Mouse (Mus musculus): ENCODE measurements around the gene Olfr1176. TPM values are rescaled to one million over a fixed set of nuclear protein-coding genes. Genes with fewer than 3 reads are reported as not detected.

Gene Olfr1176
- not detected in 2 replicates for polyA plus RNA-seq (2015; fragmentation: Nextera tagmentation; extraction: Ambion mirVana)

DNA sequence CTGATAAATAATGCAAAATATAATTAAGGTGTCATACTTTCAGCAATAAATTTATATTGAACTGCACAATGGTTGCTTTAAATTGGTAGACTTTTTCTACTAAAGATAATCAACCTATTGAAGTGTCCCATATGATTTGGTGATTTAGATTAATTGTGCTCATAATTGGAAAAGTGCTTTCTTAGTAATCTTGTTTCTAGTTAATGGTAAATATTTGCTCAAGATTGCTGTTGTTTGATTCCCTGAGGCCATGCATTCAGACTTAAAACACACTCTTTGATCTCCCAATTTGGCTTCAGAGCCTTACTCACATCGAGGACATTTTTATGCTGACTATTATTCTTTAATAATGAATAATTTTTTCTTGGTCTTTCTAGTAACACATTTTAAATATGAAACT, at the start of gene Olfr1176:
Olfr1176 (plus strand) TSS at position 301 of the 400 bp plus-strand sequence.
- no peak for ATAC-seq (ENCODE audit: extremely low read depth, insufficient number of reproducible peaks, low FRiP score, low TSS enrichment)
- Histone ChIP-seq H3K4me1 (no peaks in the 10 kb centered on the region), H3K9ac (no peak within 1 kb of the TSS), H3K9me3 (no peaks in the 10 kb centered on the region), H3K4me2 (no peak within 1 kb of the TSS), H3K27ac (replicated peaks) (no peak within 1 kb of the TSS), H3K36me3 (no peaks in the 10 kb centered on the region), H3K4me3 (no peak within 1 kb of the TSS), H3K27me3 (replicated peaks) (no peaks in the 10 kb centered on the region)
- WGBS, result 59% methylated on average over 1 of the region's 1 CpGs

DNA sequence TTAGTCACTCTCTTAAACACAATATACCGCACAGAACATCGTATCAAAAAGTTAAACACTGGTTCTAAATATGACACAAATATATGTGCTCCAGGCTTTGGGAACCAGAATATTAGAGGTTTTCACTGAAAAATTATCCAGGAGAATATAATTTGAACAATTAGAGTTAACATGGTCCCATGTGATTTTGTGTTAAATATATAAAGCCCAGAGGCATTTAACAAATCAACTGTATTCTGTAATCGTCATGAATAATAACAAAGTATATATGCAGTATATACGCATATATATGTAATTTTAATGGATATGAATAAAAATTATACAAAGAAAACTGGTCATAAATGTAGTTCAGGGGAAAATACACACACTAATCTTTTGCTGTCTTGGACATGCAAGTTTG, 21.5 kb upstream of the Olfr1176 start, which contains the start of gene Olfr1174-ps:
Olfr1174-ps (minus strand) TSS at position 101 of the 400 bp plus-strand sequence.
- H3K4me2 ChIP-seq, result no peak within 1 kb of the TSS
- no peak for ATAC-seq (ENCODE audit: extremely low read depth, insufficient number of reproducible peaks, low FRiP score, low TSS enrichment)
- no peak within 1 kb of the TSS for H3K27ac ChIP-seq (replicated peaks)
- no peak within 1 kb of the TSS for H3K4me3 ChIP-seq
- H3K27me3 ChIP-seq (replicated peaks), result no peaks in the 10 kb centered on the region
- H3K36me3 ChIP-seq, result no peaks in the 10 kb centered on the region
- H3K9me3 ChIP-seq, result no peaks in the 10 kb centered on the region
- H3K9ac ChIP-seq, result no peak within 1 kb of the TSS
- no peaks in the 10 kb centered on the region for H3K4me1 ChIP-seq
- 78% methylated on average over 4 of the region's 4 CpGs for WGBS

DNA sequence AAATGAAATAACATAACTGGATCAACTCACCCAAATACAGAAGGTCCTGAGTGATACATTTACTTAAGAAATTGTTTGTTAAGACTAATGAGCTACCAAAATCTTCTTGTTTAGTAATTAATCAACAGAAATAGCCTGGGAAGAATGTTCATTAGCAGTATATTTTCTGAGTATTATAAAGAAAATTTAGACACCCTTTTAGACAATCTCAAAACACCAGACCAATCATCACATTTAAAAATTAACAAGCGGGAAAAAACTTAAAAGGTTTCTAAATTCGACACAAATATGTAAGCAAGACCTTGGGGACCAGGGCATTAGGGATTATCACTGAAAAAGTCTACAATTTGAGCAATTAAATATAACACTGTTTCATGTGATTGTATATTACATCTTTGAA, 9.4 kb upstream of the Olfr1176 start, which contains the start of gene Olfr1175-ps:
Olfr1175-ps (minus strand) TSS at position 101 of the 400 bp plus-strand sequence.
- H3K4me2 ChIP-seq, result no peak within 1 kb of the TSS
- H3K27ac ChIP-seq (replicated peaks), result no peak within 1 kb of the TSS
- H3K4me3 ChIP-seq, result no peak within 1 kb of the TSS
- H3K36me3 ChIP-seq, result no peaks in the 10 kb centered on the region
- no peak for ATAC-seq (ENCODE audit: extremely low read depth, insufficient number of reproducible peaks, low FRiP score, low TSS enrichment)
- no peaks in the 10 kb centered on the region for H3K9me3 ChIP-seq
- H3K9ac ChIP-seq, result no peak within 1 kb of the TSS
- 73% methylated on average over 2 of the region's 2 CpGs for WGBS
- no peaks in the 10 kb centered on the region for H3K4me1 ChIP-seq
- H3K27me3 ChIP-seq (replicated peaks), result no peaks in the 10 kb centered on the region

DNA sequence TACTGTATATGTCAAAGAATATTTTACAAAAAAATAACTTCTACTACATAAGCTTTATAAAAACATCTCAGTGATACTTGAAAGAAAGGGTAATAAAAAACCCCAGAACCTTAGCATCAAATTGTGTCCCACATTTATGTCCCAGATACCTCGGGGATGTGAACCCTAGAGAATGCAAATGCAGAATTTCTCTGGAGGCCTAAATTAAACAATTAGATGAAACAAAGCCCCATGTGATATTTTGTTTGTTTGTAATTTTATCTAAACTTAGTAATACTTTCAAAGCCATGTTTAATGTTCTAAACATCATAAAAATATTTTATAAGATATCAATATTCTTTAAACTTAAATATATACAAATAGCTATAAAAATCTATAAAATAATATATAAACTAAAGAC, 9.9 kb downstream of the Olfr1176 start, which contains the start of gene Olfr1177-ps:
Olfr1177-ps (minus strand) TSS at position 101 of the 400 bp plus-strand sequence.
- Histone ChIP-seq H3K9ac (no peak within 1 kb of the TSS), H3K4me1 (no peaks in the 10 kb centered on the region), H3K36me3 (no peaks in the 10 kb centered on the region), H3K4me3 (no peak within 1 kb of the TSS), H3K4me2 (no peak within 1 kb of the TSS), H3K27ac (replicated peaks) (no peak within 1 kb of the TSS), H3K9me3 (no peaks in the 10 kb centered on the region), H3K27me3 (replicated peaks) (no peaks in the 10 kb centered on the region)
- ATAC-seq (ENCODE audit: extremely low read depth, insufficient number of reproducible peaks, low FRiP score, low TSS enrichment), result no peak
- 67% methylated on average over 1 of the region's 1 CpGs for WGBS

DNA sequence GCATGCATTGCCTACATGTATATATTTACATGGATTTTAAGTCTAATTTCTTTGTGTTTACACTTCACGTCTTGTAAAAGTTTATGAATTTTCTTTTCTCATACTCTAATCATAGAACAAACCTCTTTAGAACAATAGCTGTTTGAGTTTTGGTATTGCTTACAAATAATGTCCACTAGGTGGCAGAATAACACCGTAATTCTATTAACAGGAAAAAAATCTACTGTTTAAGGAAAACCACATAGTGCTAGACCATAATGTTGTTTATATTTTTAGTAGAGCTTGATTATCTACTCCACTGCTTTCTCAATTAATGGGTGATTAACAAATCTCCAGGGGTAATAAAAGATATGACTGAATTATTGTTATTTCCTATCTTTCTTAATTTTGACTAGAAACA, 19.8 kb downstream of the Olfr1176 start:
- no peak for ATAC-seq (ENCODE audit: extremely low read depth, insufficient number of reproducible peaks, low FRiP score, low TSS enrichment)
- Histone ChIP-seq H3K27me3 (replicated peaks) (no peaks in the 10 kb centered on the region), H3K4me3 (no peak overlapping the region), H3K36me3 (no peaks in the 10 kb centered on the region), H3K4me2 (no peak overlapping the region), H3K27ac (replicated peaks) (no peak overlapping the region), H3K9me3 (no peaks in the 10 kb centered on the region), H3K9ac (no peak overlapping the region), H3K4me1 (no peaks in the 10 kb centered on the region)
- WGBS, result 3% methylated on average over 2 of the region's 2 CpGs

DNA sequence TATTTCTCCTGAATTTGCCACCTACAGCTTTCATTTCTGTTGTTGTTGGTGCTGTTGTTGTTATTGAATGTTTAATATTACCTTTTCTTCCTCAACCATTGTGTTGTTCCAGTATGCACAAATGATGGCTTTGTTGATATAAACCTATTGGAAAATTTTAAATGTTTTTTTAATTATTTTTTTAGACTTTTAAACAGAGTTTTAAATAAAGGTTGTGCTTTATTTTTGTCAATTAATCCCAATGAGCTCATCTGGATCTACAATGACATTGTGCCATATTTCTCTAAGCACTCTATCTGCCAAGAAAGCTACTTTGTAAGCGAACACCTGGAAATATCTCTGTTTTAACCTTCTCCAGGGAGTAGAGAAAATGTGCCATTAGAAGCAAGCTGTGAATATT, 50.2 kb downstream of the Olfr1176 start, which contains the start of gene Olfr1178:
Olfr1178 (plus strand) TSS at position 301 of the 400 bp plus-strand sequence.
- no peak for ATAC-seq (ENCODE audit: extremely low read depth, insufficient number of reproducible peaks, low FRiP score, low TSS enrichment)
- H3K36me3 ChIP-seq, result no peaks in the 10 kb centered on the region
- no peak within 1 kb of the TSS for H3K4me2 ChIP-seq
- H3K9me3 ChIP-seq, result 0 out of 2 replicates have a peak, but pooled peaks cover 2% of the 10 kb centered on the region
- H3K4me1 ChIP-seq, result no peaks in the 10 kb centered on the region
- H3K27me3 ChIP-seq (replicated peaks), result no peaks in the 10 kb centered on the region
- WGBS, result 70% methylated on average over 1 of the region's 1 CpGs
- H3K9ac ChIP-seq, result no peak within 1 kb of the TSS
- no peak within 1 kb of the TSS for H3K4me3 ChIP-seq
- no peak within 1 kb of the TSS for H3K27ac ChIP-seq (replicated peaks)

Other genes starting within 250 kb of the Olfr1176 start
- not detected in 2 replicates for gene Olfr1164, start 242.8 kb upstream of the Olfr1176 start, polyA plus RNA-seq (2015; fragmentation: Nextera tagmentation; extraction: Ambion mirVana)
- gene Olfr1166, start 208.4 kb upstream of the Olfr1176 start, polyA plus RNA-seq (2015; fragmentation: Nextera tagmentation; extraction: Ambion mirVana), result not detected in 2 replicates
- gene Olfr1167, start 181.5 kb upstream of the Olfr1176 start, polyA plus RNA-seq (2015; fragmentation: Nextera tagmentation; extraction: Ambion mirVana), result not detected in 2 replicates
- not detected in 2 replicates for gene Olfr1168, start 154.8 kb upstream of the Olfr1176 start, polyA plus RNA-seq (2015; fragmentation: Nextera tagmentation; extraction: Ambion mirVana)
- not detected in 2 replicates for gene Olfr1170, start 108.4 kb upstream of the Olfr1176 start, polyA plus RNA-seq (2015; fragmentation: Nextera tagmentation; extraction: Ambion mirVana)
- gene Olfr1173, start 56.8 kb upstream of the Olfr1176 start, polyA plus RNA-seq (2015; fragmentation: Nextera tagmentation; extraction: Ambion mirVana), result not detected in 2 replicates
- gene Olfr1174-ps, start 21.6 kb upstream of the Olfr1176 start, polyA plus RNA-seq (2015; fragmentation: Nextera tagmentation; extraction: Ambion mirVana), result not detected in 2 replicates
- not detected in 2 replicates for gene Olfr1175-ps, start 9.5 kb upstream of the Olfr1176 start, polyA plus RNA-seq (2015; fragmentation: Nextera tagmentation; extraction: Ambion mirVana)
- gene Olfr1177-ps, start 9.8 kb downstream of the Olfr1176 start, polyA plus RNA-seq (2015; fragmentation: Nextera tagmentation; extraction: Ambion mirVana), result not detected in 2 replicates
- gene Olfr1178, start 50.3 kb downstream of the Olfr1176 start, polyA plus RNA-seq (2015; fragmentation: Nextera tagmentation; extraction: Ambion mirVana), result not detected in 2 replicates
- not detected in 2 replicates for gene Olfr1179, start 69.7 kb downstream of the Olfr1176 start, polyA plus RNA-seq (2015; fragmentation: Nextera tagmentation; extraction: Ambion mirVana)
- not detected in 2 replicates for gene Olfr1180, start 82.4 kb downstream of the Olfr1176 start, polyA plus RNA-seq (2015; fragmentation: Nextera tagmentation; extraction: Ambion mirVana)
- not detected in 2 replicates for gene Olfr1181, start 89.5 kb downstream of the Olfr1176 start, polyA plus RNA-seq (2015; fragmentation: Nextera tagmentation; extraction: Ambion mirVana)
- not detected in 2 replicates for gene Gm13757, start 112.4 kb downstream of the Olfr1176 start, polyA plus RNA-seq (2015; fragmentation: Nextera tagmentation; extraction: Ambion mirVana)
- gene Olfr1183, start 118.1 kb downstream of the Olfr1176 start, polyA plus RNA-seq (2015; fragmentation: Nextera tagmentation; extraction: Ambion mirVana), result not detected in 2 replicates
- not detected in 2 replicates for gene Olfr1184, start 146.9 kb downstream of the Olfr1176 start, polyA plus RNA-seq (2015; fragmentation: Nextera tagmentation; extraction: Ambion mirVana)
- gene Olfr1185-ps1, start 156.6 kb downstream of the Olfr1176 start, polyA plus RNA-seq (2015; fragmentation: Nextera tagmentation; extraction: Ambion mirVana), result not detected in 2 replicates
- not detected in 2 replicates for gene Olfr1186, start 181.8 kb downstream of the Olfr1176 start, polyA plus RNA-seq (2015; fragmentation: Nextera tagmentation; extraction: Ambion mirVana)
- not detected in 2 replicates for gene Olfr1188, start 220.2 kb downstream of the Olfr1176 start, polyA plus RNA-seq (2015; fragmentation: Nextera tagmentation; extraction: Ambion mirVana)
- gene Olfr1189, start 249.7 kb downstream of the Olfr1176 start, polyA plus RNA-seq (2015; fragmentation: Nextera tagmentation; extraction: Ambion mirVana), result not detected in 2 replicates

All from heart, embryonic 13.5 days (tissue).